Mouse (Mus musculus) hindbrain, embryonic 14.5 days (tissue): ENCODE data around the gene Rrp12. TPM values are rescaled to one million over a fixed set of nuclear protein-coding genes. Genes with fewer than 3 reads are reported as not detected.

Experiments used
- ATAC-seq: fragments of 200-750 bp; cut with Nextera tagmentation; 2 replicates; pipeline ENCODE4 v1.8.0; 2017; ENCODE audit warnings: moderate number of reproducible peaks, mild to moderate bottlenecking, moderate TSS enrichment, moderate library complexity; ENCODE audit not compliant: low FRiP score
- DNase-seq: peaks from one replicate; pipeline ENCODE4 v3.0.0-alpha.2; 2015; ENCODE audit warnings: low spot score
- H3K27ac ChIP-seq: fragments of 300-500 bp; sonication (generic); 2 replicates; pipeline ENCODE4 v1.5.1; 2014; ENCODE audit warnings: mild to moderate bottlenecking, moderate library complexity
- H3K27me3 ChIP-seq: fragments of 300-500 bp; sonication (generic); 2 replicates; pipeline ENCODE4 v1.6.1; 2014; ENCODE audit warnings: mild to moderate bottlenecking, low read length, mixed read lengths; ENCODE audit not compliant: control insufficient read depth, insufficient read depth
- H3K36me3 ChIP-seq: fragments of 300-500 bp; sonication (generic); replicated peaks from 2 replicates; pipeline ENCODE4 v1.6.1; 2014; ENCODE audit not compliant: control insufficient read depth, insufficient read depth
- H3K4me1 ChIP-seq: fragments of 300-500 bp; sonication (generic); replicated peaks from 2 replicates; pipeline ENCODE4 v1.6.1; 2014; ENCODE audit warnings: antibody characterized with exemption, low read length, mixed read lengths; ENCODE audit not compliant: control insufficient read depth, insufficient read depth
- H3K4me2 ChIP-seq: fragments of 300-500 bp; sonication (generic); replicated peaks from 2 replicates; pipeline ENCODE4 v1.6.1; 2014; ENCODE audit warnings: mild to moderate bottlenecking, moderate library complexity
- H3K4me3 ChIP-seq: fragments of 300-500 bp; sonication (generic); replicated peaks from 2 replicates; pipeline ENCODE4 v1.5.1; 2014; ENCODE audit warnings: mild to moderate bottlenecking, low read length
- H3K9ac ChIP-seq: fragments of 300-500 bp; sonication (generic); 2 replicates; pipeline ENCODE4 v1.6.1; 2014
- H3K9me3 ChIP-seq: fragments of 300-500 bp; sonication (generic); 2 replicates; pipeline ENCODE4 v1.6.1; 2016; ENCODE audit warnings: low read length; ENCODE audit not compliant: control insufficient read depth
- WGBS: fragments of 180-500 bp; shearing (Covaris S2); extraction: QIAGEN DNeasy Blood & Tissue Kit; methylation state at CpG from one replicate; pipeline ENCODE4 v1.1.7; 2014; 5-methylcytosine and 5-hydroxymethylcytosine counted together
- polyA plus RNA-seq: library from polyadenylated mRNA; unstranded; fragments of >200 nt; fragmentation: Nextera tagmentation; extraction: Ambion mirVana; gene quantifications from 2 replicates; pipeline ENCODE4 v1.2.1, GENCODE M21; 2014

Rrp12 gene
- polyA plus RNA-seq, 1 experiment from 2014 or later, result 13.2 TPM

GRCm38 (mm10) chr19:41908736-41909135, 12.8 kb upstream of the Rrp12 start:
- Histone ChIP-seq H3K4me2 (no peak overlapping the region), H3K27ac (no peak overlapping the region), H3K36me3 (no peaks in the 10 kb centered on the region), H3K9ac (no peak overlapping the region), H3K4me3 (no peak overlapping the region), H3K9me3 (no peaks in the 10 kb centered on the region), H3K27me3 (no peaks in the 10 kb centered on the region), H3K4me1 (peaks cover 11% of the 10 kb centered on the region)
- ATAC-seq (no peak), DNase-seq (no peak)
- 78% methylated on average over 3 of the region's 3 CpGs for WGBS

DNA sequence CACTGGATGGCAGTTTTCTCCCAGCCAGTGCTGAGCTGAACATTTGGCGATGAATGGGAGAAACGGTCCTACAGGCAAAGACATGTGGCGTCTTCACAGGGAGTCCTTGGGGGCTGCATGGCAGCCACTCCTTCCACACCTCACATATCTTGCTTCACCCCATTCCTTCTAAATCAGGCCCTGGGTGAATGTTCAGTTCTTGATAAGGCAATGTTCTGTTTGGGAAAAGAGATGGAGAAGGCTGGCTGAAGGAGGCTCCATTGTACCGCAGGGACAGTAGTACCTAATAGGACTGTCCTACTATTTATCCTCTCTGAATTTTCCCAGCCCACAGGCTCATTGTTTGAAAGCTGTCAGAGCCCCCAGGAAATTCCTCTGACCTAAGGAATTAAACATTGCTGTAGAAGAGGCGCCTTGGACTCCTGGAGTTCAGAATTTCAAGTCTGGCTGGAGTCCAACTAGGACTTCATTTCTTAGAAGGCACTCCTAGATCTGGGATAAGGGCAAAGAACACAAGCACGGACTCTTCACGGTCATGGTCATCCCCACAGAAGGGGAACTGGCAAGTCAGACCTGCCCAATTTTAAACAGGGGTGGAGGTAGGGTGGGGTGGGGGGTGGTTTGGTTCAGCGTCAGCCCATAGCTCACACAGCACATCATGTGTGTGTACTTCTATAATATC, 11.2 kb upstream of the Rrp12 start:
- Histone ChIP-seq H3K27ac (no peak overlapping the region), H3K4me3 (no peak overlapping the region), H3K9me3 (no peaks in the 10 kb centered on the region), H3K4me2 (no peak overlapping the region), H3K36me3 (no peaks in the 10 kb centered on the region), H3K9ac (no peak overlapping the region), H3K27me3 (no peaks in the 10 kb centered on the region), H3K4me1 (no peaks in the 10 kb centered on the region)
- ATAC-seq, result no peak
- DNase-seq, result no peak
- 59% methylated on average over 8 of the region's 8 CpGs for WGBS

DNA sequence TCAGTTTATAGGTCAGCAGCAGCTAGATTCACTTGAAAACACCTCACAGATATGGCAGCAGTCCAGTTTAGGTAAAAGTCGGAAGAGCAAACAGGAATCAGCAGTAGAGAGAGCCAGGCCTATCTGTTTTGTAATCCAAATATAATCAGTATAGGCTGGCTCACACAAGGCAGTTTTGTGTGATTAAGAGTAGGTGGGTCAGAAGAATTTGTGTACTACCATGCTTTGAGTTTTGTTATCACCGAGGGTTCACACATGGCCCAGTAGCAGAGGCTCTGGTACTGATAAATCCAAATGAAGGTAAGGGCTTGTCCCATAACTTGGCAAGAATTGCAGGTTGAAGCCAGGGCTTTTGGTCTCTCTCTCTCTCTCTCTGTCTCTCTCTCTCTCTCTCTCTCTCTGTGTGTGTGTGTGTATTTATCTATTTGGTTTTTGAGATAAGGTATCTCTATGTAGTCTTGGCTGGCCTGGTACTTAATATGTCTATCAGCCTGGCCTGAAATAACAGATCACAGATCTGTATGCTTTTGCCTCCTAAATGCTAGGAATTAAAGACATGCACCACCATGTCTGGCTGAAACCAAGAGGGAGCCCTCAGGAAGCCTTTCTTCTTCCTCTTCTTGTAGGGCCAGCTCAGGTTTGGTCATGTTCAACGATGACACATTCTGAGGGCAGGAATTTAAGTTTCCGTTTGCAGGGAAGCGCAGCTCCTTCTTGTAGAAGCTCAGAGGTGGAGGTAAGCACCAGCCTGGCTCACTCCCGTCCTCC, 10.5 kb upstream of the Rrp12 start:
- no peak for ATAC-seq
- H3K4me1 ChIP-seq, result no peaks in the 10 kb centered on the region
- no peaks in the 10 kb centered on the region for H3K27me3 ChIP-seq

GRCm38 (mm10) chr19:41905246-41905645, 9.3 kb upstream of the Rrp12 start:
- 83% methylated on average over 2 of the region's 2 CpGs for WGBS
- H3K36me3 ChIP-seq, result no peaks in the 10 kb centered on the region
- no peaks in the 10 kb centered on the region for H3K4me1 ChIP-seq
- H3K4me3 ChIP-seq, result no peak overlapping the region
- H3K27ac ChIP-seq, result no peak overlapping the region
- H3K9me3 ChIP-seq, result no peaks in the 10 kb centered on the region
- no peak overlapping the region for H3K9ac ChIP-seq
- H3K27me3 ChIP-seq, result no peaks in the 10 kb centered on the region
- H3K4me2 ChIP-seq, result no peak overlapping the region
- ATAC-seq, result no peak
- DNase-seq, result no peak

More for the DNA sequence above, 10.5 kb upstream of the Rrp12 start:
- no peaks in the 10 kb centered on the region for H3K36me3 ChIP-seq
- no peak overlapping the region for H3K27ac ChIP-seq
- H3K4me2 ChIP-seq, result no peak overlapping the region
- no peak overlapping the region for H3K9ac ChIP-seq
- WGBS, result 75% methylated on average over 6 of the region's 6 CpGs
- H3K9me3 ChIP-seq, result no peaks in the 10 kb centered on the region
- no peak for DNase-seq
- H3K4me3 ChIP-seq, result no peak overlapping the region

DNA sequence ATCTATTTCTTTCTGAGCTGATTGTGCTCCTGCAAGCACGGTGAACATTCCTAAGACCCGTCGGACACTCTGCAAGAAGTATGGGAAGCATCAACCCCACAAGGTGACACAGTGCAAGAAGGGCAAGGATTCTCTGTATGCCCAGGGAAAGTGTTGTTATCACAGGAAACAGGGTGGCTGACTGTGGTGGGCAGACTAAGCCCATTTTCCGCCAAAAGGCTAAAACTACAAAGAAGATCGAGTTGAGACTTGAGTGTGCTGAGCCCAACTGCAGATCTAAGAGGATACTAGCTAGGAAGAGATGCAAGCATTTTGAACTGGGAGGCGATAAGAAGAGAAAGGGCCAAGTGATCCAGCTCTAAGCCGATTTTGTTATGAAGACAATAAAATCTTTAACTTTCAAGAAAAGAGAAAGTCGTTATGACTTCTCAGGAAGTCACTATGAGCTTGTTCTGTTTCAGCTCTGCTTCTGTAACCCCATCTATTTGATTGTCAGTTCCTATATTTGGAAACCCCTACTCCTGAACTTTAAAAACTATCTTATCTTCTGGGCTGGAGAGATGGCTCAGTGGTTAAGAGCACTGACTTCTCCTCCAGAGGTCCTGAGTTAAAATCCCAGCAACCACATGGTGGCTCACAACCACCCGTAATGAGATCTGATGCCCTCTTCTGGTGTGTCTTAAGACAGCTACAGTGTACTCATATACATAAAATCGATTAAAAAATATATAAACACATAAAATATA, 7.0 kb upstream of the Rrp12 start:
- Histone ChIP-seq H3K4me1 (no peaks in the 10 kb centered on the region), H3K36me3 (no peaks in the 10 kb centered on the region), H3K9ac (no peak overlapping the region), H3K9me3 (no peaks in the 10 kb centered on the region), H3K4me2 (no peak overlapping the region), H3K27me3 (no peaks in the 10 kb centered on the region), H3K4me3 (no peak overlapping the region), H3K27ac (no peak overlapping the region)
- no peak for DNase-seq
- WGBS, result 91% methylated on average over 10 of the region's 10 CpGs
- ATAC-seq, result no peak

DNA sequence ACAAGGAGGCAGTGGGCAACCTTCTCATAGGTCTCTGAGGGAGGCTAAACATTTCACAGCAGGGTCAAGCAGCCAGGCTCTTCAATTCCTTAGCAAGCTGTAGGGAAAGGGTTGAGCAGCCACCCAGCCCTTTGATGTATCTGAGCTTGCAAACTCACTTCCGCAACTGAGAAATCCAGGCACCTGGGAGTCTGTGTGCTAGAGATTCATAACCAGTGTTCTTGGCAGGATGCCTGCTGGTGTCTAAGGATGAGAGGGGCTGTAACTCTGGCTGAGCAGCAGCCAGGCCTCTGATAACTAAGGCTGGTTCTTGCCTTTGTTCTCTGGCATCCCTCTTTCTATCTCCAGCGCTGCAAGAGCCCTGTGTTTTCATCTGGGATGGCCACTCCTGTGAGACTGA, 5.7 kb upstream of the Rrp12 start:
- Histone ChIP-seq H3K9ac (no peak overlapping the region), H3K9me3 (no peaks in the 10 kb centered on the region), H3K4me1 (peaks cover 3% of the 10 kb centered on the region; the same call in 1 of the 2 replicates), H3K36me3 (no peaks in the 10 kb centered on the region), H3K4me3 (no peak overlapping the region), H3K4me2 (no peak overlapping the region), H3K27ac (no peak overlapping the region), H3K27me3 (no peaks in the 10 kb centered on the region)
- ATAC-seq (no peak), DNase-seq (no peak)
- WGBS, result 51% methylated on average over 2 of the region's 2 CpGs

DNA sequence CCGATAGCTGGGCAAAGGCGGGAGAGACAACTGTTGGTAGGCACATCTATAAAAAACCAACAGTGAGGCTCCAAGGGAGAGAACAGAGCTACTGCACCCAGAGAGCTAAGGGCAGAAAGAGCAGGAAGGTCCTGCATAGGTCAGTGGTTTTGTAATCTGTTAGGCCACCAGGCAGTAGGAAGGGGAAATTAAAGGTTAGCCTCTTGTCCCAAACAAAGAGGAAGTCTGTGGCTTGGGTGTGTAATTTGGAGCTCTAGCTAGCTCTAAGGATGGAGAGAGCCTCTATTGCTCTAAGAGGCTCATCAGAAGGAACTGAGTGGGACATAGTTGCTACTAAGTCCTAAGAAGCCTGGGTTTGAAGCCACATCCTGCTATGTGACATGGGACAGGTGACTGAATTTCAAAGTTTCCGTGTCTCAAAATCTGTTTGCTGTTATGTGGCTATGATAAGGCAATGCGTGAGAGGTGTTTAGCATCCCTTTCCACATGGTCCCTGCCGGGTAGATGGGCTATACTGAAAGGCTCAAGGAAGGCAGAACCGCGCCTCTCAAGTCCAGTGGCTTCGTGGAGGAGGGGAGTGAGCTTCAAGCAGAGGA, 4.6 kb upstream of the Rrp12 start:
- Histone ChIP-seq H3K36me3 (no peaks in the 10 kb centered on the region), H3K27ac (no peak overlapping the region), H3K4me3 (no peak overlapping the region), H3K9ac (no peak overlapping the region), H3K27me3 (no peaks in the 10 kb centered on the region), H3K4me2 (no peak overlapping the region), H3K9me3 (no peaks in the 10 kb centered on the region), H3K4me1 (peaks cover 6% of the 10 kb centered on the region; the same call in 1 of the 2 replicates)
- no peak for DNase-seq
- WGBS, result 88% methylated on average over 8 of the region's 8 CpGs
- ATAC-seq, result no peak

DNA sequence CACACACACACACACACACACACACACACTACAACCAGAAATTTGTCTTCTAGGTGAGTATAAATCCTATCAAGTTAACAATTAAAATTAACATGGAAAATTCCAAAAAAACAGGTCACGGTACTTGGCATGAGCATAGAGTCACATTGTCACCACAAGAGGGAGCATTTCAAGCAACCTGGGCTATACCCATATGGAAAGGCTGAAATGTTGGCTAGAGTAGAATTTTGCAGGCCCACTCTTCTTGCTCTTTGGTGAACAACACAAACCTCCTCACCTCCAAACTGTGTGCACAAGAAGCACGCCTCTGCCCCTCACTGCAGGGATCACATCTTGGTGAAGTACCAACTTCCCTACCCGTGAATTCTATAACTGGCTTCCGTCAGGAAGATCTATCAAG, 2.9 kb upstream of the Rrp12 start:
- Histone ChIP-seq H3K4me3 (no peak overlapping the region), H3K9me3 (no peaks in the 10 kb centered on the region), H3K4me2 (no peak overlapping the region), H3K9ac (no peak overlapping the region), H3K36me3 (no peaks in the 10 kb centered on the region), H3K4me1 (peaks cover 17% of the 10 kb centered on the region), H3K27ac (no peak overlapping the region), H3K27me3 (no peaks in the 10 kb centered on the region)
- WGBS, result 51% methylated on average over 4 of the region's 4 CpGs
- DNase-seq (peak; percentile 57), ATAC-seq (no peak)

DNA sequence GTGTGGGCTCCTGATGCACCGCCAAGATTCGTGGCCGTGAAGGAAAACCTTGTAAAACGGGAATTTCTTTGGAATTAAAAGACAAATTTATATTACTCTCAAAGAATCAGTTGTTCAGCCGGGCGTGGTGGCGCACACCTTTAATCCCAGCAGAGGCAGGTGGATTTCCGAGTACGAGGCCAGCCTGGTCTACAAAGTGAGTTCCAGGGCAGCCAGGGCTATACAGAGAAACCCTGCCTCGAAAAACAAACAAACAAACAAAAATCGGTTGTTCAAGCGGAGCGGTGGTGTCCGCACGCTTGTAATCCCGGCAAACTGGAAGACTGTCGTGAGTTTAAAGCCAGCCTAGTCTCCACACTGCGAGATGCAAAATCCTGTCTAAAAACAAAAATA, 342 bp upstream of the Rrp12 start:
- Histone ChIP-seq H3K4me2 (peak overlapping the region; percentile 90), H3K27ac (no peak overlapping the region), H3K27me3 (no peaks in the 10 kb centered on the region), H3K9ac (peak overlapping the region; percentile 53), H3K4me1 (peaks cover 17% of the 10 kb centered on the region), H3K4me3 (peak overlapping the region; percentile 76), H3K36me3 (peaks cover 8% of the 10 kb centered on the region), H3K9me3 (no peaks in the 10 kb centered on the region)
- WGBS, result 17% methylated on average over 18 of the region's 18 CpGs
- peak; percentile 25; the same call in 1 of the 2 replicates for ATAC-seq
- no peak for DNase-seq
